Mouse (Mus musculus): ENCODE measurements around the gene Tmem80. TPM values are rescaled to one million over a fixed set of nuclear protein-coding genes. Genes with fewer than 3 reads are reported as not detected.
A peak's percentile ranks its signal among the peaks of the same experiment; 100 is the strongest.

Gene Tmem80
- polyA plus RNA-seq, 1 experiment from 2014 or later = 23.3 TPM

- no peaks in the 10 kb centered on the region for H3K9me3 ChIP-seq (ENCODE audit: control insufficient read depth)
- H3K4me1 ChIP-seq (replicated peaks; ENCODE audit: control insufficient read depth, insufficient read depth, low read length) = peaks cover 19% of the 10 kb centered on the region; the same call in 1 of the 2 replicates
- no peaks in the 10 kb centered on the region for H3K27me3 ChIP-seq (replicated peaks; ENCODE audit: control insufficient read depth, insufficient read depth, low read length)
- peaks cover 24% of the 10 kb centered on the region; the same call in 1 of the 2 replicates for H3K36me3 ChIP-seq (ENCODE audit: control insufficient read depth, insufficient read depth)
- H3K4me3 ChIP-seq (ENCODE audit: low read depth, low read length) = peak within 1 kb of the TSS; percentile 57
- H3K27ac ChIP-seq (ENCODE audit: low read depth, low read length) = peak within 1 kb of the TSS; percentile 98
- 3% methylated on average over 23 of the region's 23 CpGs for WGBS
- ATAC-seq = peak; percentile 82
- peak within 1 kb of the TSS; percentile 82 for H3K9ac ChIP-seq (ENCODE audit: low read depth, low read length)
- peak; percentile 62 for TF ChIP-seq CTCF (IDR thresholded peaks at IDR 0.05; ENCODE audit: low read depth)
- H3K4me2 ChIP-seq (replicated peaks; ENCODE audit: low read depth) = peak within 1 kb of the TSS; percentile 73
Observed at GRCm38 (mm10) chr7:141338576-141339131, 11.1 kb downstream of the Tmem80 start, which contains the start of gene Eps8l2. Eps8l2 (plus strand) TSS chr7:141338880.

DNA sequence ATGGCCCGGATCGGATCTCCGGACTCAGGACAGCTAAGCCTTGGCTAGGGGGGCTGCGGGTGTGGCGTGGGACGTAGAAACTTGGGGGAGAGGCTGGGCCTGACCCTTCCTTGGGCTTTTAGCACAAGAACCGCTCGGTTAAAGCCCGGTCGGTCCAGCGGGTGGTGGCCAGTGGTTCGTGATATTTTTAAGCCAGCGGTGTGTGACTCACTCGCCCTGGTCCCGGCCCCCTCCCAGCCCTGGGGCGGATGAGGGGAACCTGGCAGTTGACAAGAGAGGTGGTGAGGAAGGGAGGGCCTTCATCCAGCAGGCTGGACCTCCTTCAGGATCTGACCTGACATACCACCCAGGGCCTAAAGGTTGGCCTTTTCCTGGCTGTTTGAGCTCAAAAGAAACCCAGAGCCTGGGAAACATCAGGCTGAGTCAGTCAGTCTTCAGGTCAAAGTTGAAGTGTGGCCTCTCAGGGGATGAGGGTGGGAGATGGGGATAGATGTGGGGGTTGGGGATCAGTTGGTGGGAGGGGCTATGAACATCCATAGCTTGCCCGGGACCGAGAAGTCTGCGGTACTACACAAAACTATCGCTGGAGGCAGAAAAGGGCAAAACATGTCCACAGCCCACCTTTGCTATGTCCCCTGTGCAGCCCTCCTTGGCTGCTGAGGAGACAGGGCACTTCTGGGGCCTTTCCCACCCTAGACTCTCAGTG is 11.8 kb downstream of the Tmem80 start:
- no peaks in the 10 kb centered on the region for H3K27me3 ChIP-seq (replicated peaks; ENCODE audit: control insufficient read depth, insufficient read depth, low read length)
- H3K27ac ChIP-seq (ENCODE audit: low read depth, low read length) = peak overlapping the region; percentile 98
- WGBS = 24% methylated on average over 20 of the region's 20 CpGs
- H3K4me2 ChIP-seq (replicated peaks; ENCODE audit: low read depth) = peak overlapping the region; percentile 73
- no peaks in the 10 kb centered on the region for H3K9me3 ChIP-seq (ENCODE audit: control insufficient read depth)
- peaks cover 18% of the 10 kb centered on the region; the same call in 1 of the 2 replicates for H3K36me3 ChIP-seq (ENCODE audit: control insufficient read depth, insufficient read depth)
- TF ChIP-seq CTCF (IDR thresholded peaks at IDR 0.05; ENCODE audit: low read depth) = no peak
- peak overlapping the region; percentile 57 for H3K4me3 ChIP-seq (ENCODE audit: low read depth, low read length)
- peak; percentile 0; the same call in 1 of the 2 replicates for ATAC-seq
- peaks cover 19% of the 10 kb centered on the region; the same call in 1 of the 2 replicates for H3K4me1 ChIP-seq (replicated peaks; ENCODE audit: control insufficient read depth, insufficient read depth, low read length)
- peak overlapping the region; percentile 82 for H3K9ac ChIP-seq (ENCODE audit: low read depth, low read length)

- H3K4me2 ChIP-seq (replicated peaks; ENCODE audit: low read depth) = peak overlapping the region; percentile 73
- H3K9ac ChIP-seq (ENCODE audit: low read depth, low read length) = peak overlapping the region; percentile 82
- no peaks in the 10 kb centered on the region for H3K27me3 ChIP-seq (replicated peaks; ENCODE audit: control insufficient read depth, insufficient read depth, low read length)
- no peaks in the 10 kb centered on the region for H3K9me3 ChIP-seq (ENCODE audit: control insufficient read depth)
- ATAC-seq = peak; percentile 54
- peaks cover 19% of the 10 kb centered on the region; the same call in 1 of the 2 replicates for H3K4me1 ChIP-seq (replicated peaks; ENCODE audit: control insufficient read depth, insufficient read depth, low read length)
- 31% methylated on average over 7 of the region's 7 CpGs for WGBS
- peak overlapping the region; percentile 57 for H3K4me3 ChIP-seq (ENCODE audit: low read depth, low read length)
- peaks cover 18% of the 10 kb centered on the region; the same call in 1 of the 2 replicates for H3K36me3 ChIP-seq (ENCODE audit: control insufficient read depth, insufficient read depth)
- no peak for TF ChIP-seq CTCF (IDR thresholded peaks at IDR 0.05; ENCODE audit: low read depth)
- H3K27ac ChIP-seq (ENCODE audit: low read depth, low read length) = peak overlapping the region; percentile 98
Observed at GRCm38 (mm10) chr7:141340023-141340422, 12.5 kb downstream of the Tmem80 start.

DNA sequence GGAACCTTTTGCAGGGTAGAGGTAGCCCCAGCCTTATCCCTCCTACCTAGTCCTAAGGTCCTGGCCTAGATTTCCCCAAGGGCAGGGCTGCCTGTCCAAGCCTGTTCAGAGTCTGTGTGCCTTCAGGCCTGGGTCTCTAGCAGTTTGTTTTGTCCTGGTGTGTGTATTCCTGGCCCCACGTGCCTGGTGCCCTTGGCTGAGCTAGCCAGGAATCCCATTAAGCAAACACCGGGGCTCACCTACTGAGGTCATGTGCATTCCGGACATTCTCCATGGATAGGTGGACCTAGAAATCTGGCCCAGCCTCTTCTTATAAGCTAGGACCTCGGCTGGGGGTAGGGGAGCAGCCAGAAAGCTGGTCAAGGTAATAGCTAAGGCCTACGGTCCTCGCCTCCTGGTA is 12.9 kb downstream of the Tmem80 start:
- H3K36me3 ChIP-seq (ENCODE audit: control insufficient read depth, insufficient read depth) = peaks cover 18% of the 10 kb centered on the region; the same call in 1 of the 2 replicates
- no peak; the same call in 1 of the 2 replicates for ATAC-seq
- 48% methylated on average over 6 of the region's 6 CpGs for WGBS

GRCm38 (mm10) chr7:141341689-141342226 is 14.2 kb downstream of the Tmem80 start:
- Histone ChIP-seq H3K27me3 (replicated peaks; ENCODE audit: control insufficient read depth, insufficient read depth, low read length) (no peaks in the 10 kb centered on the region), H3K36me3 (ENCODE audit: control insufficient read depth, insufficient read depth) (peaks cover 8% of the 10 kb centered on the region; the same call in 1 of the 2 replicates), H3K4me2 (replicated peaks; ENCODE audit: low read depth) (peak overlapping the region; percentile 73), H3K4me1 (replicated peaks; ENCODE audit: control insufficient read depth, insufficient read depth, low read length) (peaks cover 19% of the 10 kb centered on the region; the same call in 1 of the 2 replicates), H3K9me3 (ENCODE audit: control insufficient read depth) (no peaks in the 10 kb centered on the region), H3K9ac (ENCODE audit: low read depth, low read length) (peak overlapping the region; percentile 62), H3K4me3 (ENCODE audit: low read depth, low read length) (0 out of 2 replicates have a peak overlapping the region, but pooled peaks have one; percentile 0), H3K27ac (ENCODE audit: low read depth, low read length) (peak overlapping the region; percentile 98)
- TF ChIP-seq CTCF (IDR thresholded peaks at IDR 0.05; ENCODE audit: low read depth) = no peak
- no peak for ATAC-seq
- WGBS = 42% methylated on average over 10 of the region's 10 CpGs

More for the DNA sequence above, 12.9 kb downstream of the Tmem80 start:
- H3K4me1 ChIP-seq (replicated peaks; ENCODE audit: control insufficient read depth, insufficient read depth, low read length) = peaks cover 19% of the 10 kb centered on the region; the same call in 1 of the 2 replicates
- peak overlapping the region; percentile 57 for H3K4me3 ChIP-seq (ENCODE audit: low read depth, low read length)
- no peaks in the 10 kb centered on the region for H3K9me3 ChIP-seq (ENCODE audit: control insufficient read depth)
- peak overlapping the region; percentile 73 for H3K4me2 ChIP-seq (replicated peaks; ENCODE audit: low read depth)
- no peak for TF ChIP-seq CTCF (IDR thresholded peaks at IDR 0.05; ENCODE audit: low read depth)
- H3K27ac ChIP-seq (ENCODE audit: low read depth, low read length) = peak overlapping the region; percentile 98
- no peaks in the 10 kb centered on the region for H3K27me3 ChIP-seq (replicated peaks; ENCODE audit: control insufficient read depth, insufficient read depth, low read length)
- H3K9ac ChIP-seq (ENCODE audit: low read depth, low read length) = peak overlapping the region; percentile 62

DNA sequence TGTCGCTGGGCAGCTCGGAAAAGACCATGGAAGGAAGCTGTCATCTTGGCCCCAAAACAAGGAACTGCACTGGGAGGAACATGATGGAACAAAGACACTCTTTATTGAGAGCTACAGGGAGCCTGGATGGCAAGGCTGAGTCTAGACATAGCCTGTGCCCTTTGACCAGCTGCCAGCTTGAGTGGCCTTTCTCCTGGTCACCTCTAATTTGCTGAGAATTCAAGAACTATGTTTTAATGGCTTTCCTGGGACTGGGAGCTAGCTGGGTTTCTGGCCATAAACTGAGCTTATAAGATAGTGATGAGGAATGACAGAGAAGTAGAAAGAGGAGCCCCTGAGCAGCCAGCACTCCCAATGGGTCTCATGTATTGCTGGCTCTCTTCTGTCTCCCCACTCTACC is 15.7 kb downstream of the Tmem80 start:
- WGBS = 48% methylated on average over 2 of the region's 2 CpGs
- Histone ChIP-seq H3K27me3 (replicated peaks; ENCODE audit: control insufficient read depth, insufficient read depth, low read length) (no peaks in the 10 kb centered on the region), H3K4me3 (ENCODE audit: low read depth, low read length) (no peak overlapping the region), H3K9ac (ENCODE audit: low read depth, low read length) (peak overlapping the region; percentile 34; the same call in 1 of the 2 replicates), H3K9me3 (ENCODE audit: control insufficient read depth) (no peaks in the 10 kb centered on the region), H3K27ac (ENCODE audit: low read depth, low read length) (peak overlapping the region; percentile 98), H3K4me2 (replicated peaks; ENCODE audit: low read depth) (peak overlapping the region; percentile 48), H3K4me1 (replicated peaks; ENCODE audit: control insufficient read depth, insufficient read depth, low read length) (peaks cover 14% of the 10 kb centered on the region; the same call in 1 of the 2 replicates), H3K36me3 (ENCODE audit: control insufficient read depth, insufficient read depth) (peaks cover 8% of the 10 kb centered on the region; the same call in 1 of the 2 replicates)
- peak; percentile 7 for ATAC-seq
- no peak for TF ChIP-seq CTCF (IDR thresholded peaks at IDR 0.05; ENCODE audit: low read depth)

Data from intestine, postnatal 0 days (tissue).